Mouse (Mus musculus): Measurements from ENCODE around the gene Mical3.

GRCm38 (mm10) chr6:120884436-120884835 is 246.4 kb downstream of the Mical3 start:
- TF ChIP-seq CTCF (IDR thresholded peaks at IDR 0.05; ENCODE audit: low read depth, low read length) (no peak), EP300 (IDR thresholded peaks at IDR 0.05; ENCODE audit: insufficient read depth, low read depth, low read length) (no peak), POLR2A (IDR thresholded peaks at IDR 0.05; ENCODE audit: insufficient read depth, low read length) (no peak)
